Mouse (Mus musculus) right cerebral cortex, postnatal 25 days (tissue): ENCODE data around the gene Shq1.
A peak's percentile ranks its signal among the peaks of the same experiment; 100 is the strongest.

Experiments
- DNase-seq: peaks from one replicate; pipeline ENCODE4 v3.0.0; 2022

Gene Shq1

GRCm38 (mm10) chr6:100670880-100671344 is at the start of gene Shq1:
Shq1 (minus strand) TSS chr6:100671157.
- DNase-seq: peak; percentile 87

- DNase-seq: no peak
These were observed 49.1 kb upstream of the Shq1 start for GRCm38 (mm10) chr6:100720098-100720501.

- no peak for DNase-seq
These were observed 45.9 kb upstream of the Shq1 start for GRCm38 (mm10) chr6:100716817-100717216.

- DNase-seq: no peak
These were observed 45.2 kb upstream of the Shq1 start for GRCm38 (mm10) chr6:100716152-100716551.

- DNase-seq: no peak
These were observed 44.4 kb upstream of the Shq1 start for GRCm38 (mm10) chr6:100715296-100715828.

- no peak for DNase-seq
These were observed 39.9 kb upstream of the Shq1 start for GRCm38 (mm10) chr6:100710866-100711265.

- DNase-seq: no peak
These were observed 39.2 kb upstream of the Shq1 start for GRCm38 (mm10) chr6:100710170-100710569.

- DNase-seq: no peak
These were observed 38.5 kb upstream of the Shq1 start for GRCm38 (mm10) chr6:100709483-100709882.

GRCm38 (mm10) chr6:100708996-100709395 is 38.0 kb upstream of the Shq1 start:
- DNase-seq: no peak

GRCm38 (mm10) chr6:100708248-100708647 is 37.3 kb upstream of the Shq1 start:
- DNase-seq: no peak

GRCm38 (mm10) chr6:100707557-100707956 is 36.6 kb upstream of the Shq1 start:
- no peak for DNase-seq

GRCm38 (mm10) chr6:100706861-100707260 is 35.9 kb upstream of the Shq1 start:
- DNase-seq: no peak

- DNase-seq: no peak
These were observed 34.4 kb upstream of the Shq1 start for GRCm38 (mm10) chr6:100705366-100705811.

GRCm38 (mm10) chr6:100704574-100705365 is 33.8 kb upstream of the Shq1 start, which contains the start of gene Gxylt2:
Gxylt2 (plus strand) TSS chr6:100704734.
- DNase-seq: peak; percentile 54

GRCm38 (mm10) chr6:100704197-100704573 is 33.2 kb upstream of the Shq1 start:
- DNase-seq: no peak

- DNase-seq: no peak
These were observed 29.8 kb upstream of the Shq1 start for GRCm38 (mm10) chr6:100700774-100701173.

- DNase-seq: no peak
These were observed 29.0 kb upstream of the Shq1 start for GRCm38 (mm10) chr6:100699986-100700385.

- DNase-seq: no peak
These were observed 15.4 kb upstream of the Shq1 start for GRCm38 (mm10) chr6:100686341-100686740.

GRCm38 (mm10) chr6:100678636-100679035 is 7.7 kb upstream of the Shq1 start:
- DNase-seq: no peak

GRCm38 (mm10) chr6:100676461-100676860 is 5.5 kb upstream of the Shq1 start:
- DNase-seq: no peak

- DNase-seq: no peak
These were observed 4.0 kb upstream of the Shq1 start for GRCm38 (mm10) chr6:100674974-100675373.

GRCm38 (mm10) chr6:100671401-100671800 is 444 bp upstream of the Shq1 start:
- no peak for DNase-seq

GRCm38 (mm10) chr6:100670370-100670841 is 551 bp downstream of the Shq1 start:
- DNase-seq: peak; percentile 40

GRCm38 (mm10) chr6:100668858-100669257 is 2.1 kb downstream of the Shq1 start:
- DNase-seq: no peak
